Mouse (Mus musculus): ENCODE measurements around the gene Wnk4. TPM values are rescaled to one million over a fixed set of nuclear protein-coding genes. Genes with fewer than 3 reads are reported as not detected.

Gene Wnk4
- total and polyA plus RNA-seq, 2 experiments from 2014 or later: 3.2 to 9.1 TPM

- Histone ChIP-seq H3K4me2 (ENCODE audit: low read depth) (no peak overlapping the region), H3K4me3 (ENCODE audit: low read depth, low read length) (no peak overlapping the region), H3K9me3 (ENCODE audit: low read length) (no peaks in the 10 kb centered on the region), H3K36me3 (ENCODE audit: insufficient read depth) (no peaks in the 10 kb centered on the region), H3K27me3 (ENCODE audit: insufficient read depth, low read length) (no peaks in the 10 kb centered on the region), H3K4me1 (ENCODE audit: insufficient read depth) (no peaks in the 10 kb centered on the region), H3K9ac (no peak overlapping the region), H3K27ac (ENCODE audit: low read depth, low read length) (no peak overlapping the region)
- 43% methylated on average over 5 of the region's 5 CpGs for WGBS
- TF ChIP-seq CTCF (IDR thresholded peaks at IDR 0.05; ENCODE audit: low read depth): no peak
- DNase-seq (no peak), ATAC-seq (no peak)
These were observed 22.2 kb upstream of the Wnk4 start for GRCm38 (mm10) chr11:101238071-101238647.

GRCm38 (mm10) chr11:101245071-101245470 lies 15.3 kb upstream of the Wnk4 start:
- Histone ChIP-seq H3K4me3 (ENCODE audit: low read depth, low read length) (no peak overlapping the region), H3K27ac (ENCODE audit: low read depth, low read length) (no peak overlapping the region), H3K27me3 (ENCODE audit: insufficient read depth, low read length) (peaks cover 15% of the 10 kb centered on the region), H3K9ac (no peak overlapping the region), H3K4me1 (ENCODE audit: insufficient read depth) (peaks cover 4% of the 10 kb centered on the region; the same call in 1 of the 2 replicates), H3K4me2 (ENCODE audit: low read depth) (no peak overlapping the region), H3K9me3 (ENCODE audit: low read length) (no peaks in the 10 kb centered on the region), H3K36me3 (ENCODE audit: insufficient read depth) (no peaks in the 10 kb centered on the region)
- no peak for DNase-seq
- ATAC-seq: no peak
- TF ChIP-seq CTCF (IDR thresholded peaks at IDR 0.05; ENCODE audit: low read depth): no peak
- 49% methylated on average over 4 of the region's 4 CpGs for WGBS

- Histone ChIP-seq H3K4me2 (ENCODE audit: low read depth) (peak within 1 kb of the TSS; percentile 97), H3K27ac (ENCODE audit: low read depth, low read length) (peak within 1 kb of the TSS; percentile 40; the same call in 1 of the 2 replicates), H3K4me3 (ENCODE audit: low read depth, low read length) (peak within 1 kb of the TSS; percentile 59), H3K9ac (peak within 1 kb of the TSS; percentile 68), H3K9me3 (ENCODE audit: low read length) (no peaks in the 10 kb centered on the region), H3K27me3 (ENCODE audit: insufficient read depth, low read length) (peaks cover 15% of the 10 kb centered on the region), H3K36me3 (ENCODE audit: insufficient read depth) (no peaks in the 10 kb centered on the region), H3K4me1 (ENCODE audit: insufficient read depth) (peaks cover 4% of the 10 kb centered on the region; the same call in 1 of the 2 replicates)
- 4% methylated on average over 54 of the region's 63 CpGs for WGBS
- peak; percentile 7; the same call in 1 of the 2 replicates for TF ChIP-seq CTCF (IDR thresholded peaks at IDR 0.05; ENCODE audit: low read depth)
- ATAC-seq: peak; percentile 73
- DNase-seq: peak; percentile 46
These were observed 14.3 kb upstream of the Wnk4 start, which contains the start of gene Ramp2 for GRCm38 (mm10) chr11:101245855-101246701. Ramp2 (plus strand) TSS chr11:101246028.

GRCm38 (mm10) chr11:101246702-101247012 lies 13.7 kb upstream of the Wnk4 start:
- DNase-seq (no peak), ATAC-seq (no peak)
- peak overlapping the region; percentile 68 for H3K9ac ChIP-seq
- H3K36me3 ChIP-seq (ENCODE audit: insufficient read depth): no peaks in the 10 kb centered on the region
- H3K27ac ChIP-seq (ENCODE audit: low read depth, low read length): no peak overlapping the region
- peak overlapping the region; percentile 59 for H3K4me3 ChIP-seq (ENCODE audit: low read depth, low read length)
- H3K4me2 ChIP-seq (ENCODE audit: low read depth): peak overlapping the region; percentile 97
- H3K4me1 ChIP-seq (ENCODE audit: insufficient read depth): peaks cover 4% of the 10 kb centered on the region; the same call in 1 of the 2 replicates
- 4% methylated on average over 7 of the region's 7 CpGs for WGBS
- peaks cover 15% of the 10 kb centered on the region for H3K27me3 ChIP-seq (ENCODE audit: insufficient read depth, low read length)
- 0 out of 2 replicates have a peak, but pooled peaks have one; percentile 1 for TF ChIP-seq CTCF (IDR thresholded peaks at IDR 0.05; ENCODE audit: low read depth)
- no peaks in the 10 kb centered on the region for H3K9me3 ChIP-seq (ENCODE audit: low read length)

GRCm38 (mm10) chr11:101247521-101248030 lies 12.8 kb upstream of the Wnk4 start:
- H3K9me3 ChIP-seq (ENCODE audit: low read length): no peaks in the 10 kb centered on the region
- H3K27me3 ChIP-seq (ENCODE audit: insufficient read depth, low read length): peaks cover 15% of the 10 kb centered on the region
- no peak overlapping the region for H3K9ac ChIP-seq
- H3K4me2 ChIP-seq (ENCODE audit: low read depth): peak overlapping the region; percentile 97; the same call in 1 of the 2 replicates
- peaks cover 4% of the 10 kb centered on the region; the same call in 1 of the 2 replicates for H3K4me1 ChIP-seq (ENCODE audit: insufficient read depth)
- ATAC-seq: no peak
- no peak overlapping the region for H3K27ac ChIP-seq (ENCODE audit: low read depth, low read length)
- no peaks in the 10 kb centered on the region for H3K36me3 ChIP-seq (ENCODE audit: insufficient read depth)
- TF ChIP-seq CTCF (IDR thresholded peaks at IDR 0.05; ENCODE audit: low read depth): no peak
- 86% methylated on average over 6 of the region's 6 CpGs for WGBS
- H3K4me3 ChIP-seq (ENCODE audit: low read depth, low read length): no peak overlapping the region
- DNase-seq: no peak

- DNase-seq (peak; percentile 78), ATAC-seq (no peak)
- H3K36me3 ChIP-seq (ENCODE audit: insufficient read depth): no peaks in the 10 kb centered on the region
- 38% methylated on average over 14 of the region's 14 CpGs for WGBS
- H3K27me3 ChIP-seq (ENCODE audit: insufficient read depth, low read length): peaks cover 15% of the 10 kb centered on the region
- no peaks in the 10 kb centered on the region for H3K9me3 ChIP-seq (ENCODE audit: low read length)
- no peak overlapping the region for H3K4me3 ChIP-seq (ENCODE audit: low read depth, low read length)
- TF ChIP-seq CTCF (IDR thresholded peaks at IDR 0.05; ENCODE audit: low read depth): peak; percentile 70
- H3K9ac ChIP-seq: no peak overlapping the region
- H3K4me1 ChIP-seq (ENCODE audit: insufficient read depth): peaks cover 9% of the 10 kb centered on the region
- H3K27ac ChIP-seq (ENCODE audit: low read depth, low read length): no peak overlapping the region
- H3K4me2 ChIP-seq (ENCODE audit: low read depth): no peak overlapping the region
These were observed 11.9 kb upstream of the Wnk4 start for GRCm38 (mm10) chr11:101248258-101248994.

Data from forebrain, postnatal 0 days (tissue).